Mouse (Mus musculus): ENCODE results near the gene Bub3.
A peak's percentile ranks its signal among the peaks of the same experiment; 100 is the strongest.

Bub3 gene

GRCm38 (mm10) chr7:131559986-131560696 is at the start of gene Bub3:
Gene Bub3 (plus strand): TSS chr7:131560222.
- DNase-seq (ENCODE audit: low spot score), result peak; percentile 84

GRCm38 (mm10) chr7:131539979-131540378 is 20.0 kb upstream of the Bub3 start:
- DNase-seq (ENCODE audit: low spot score), result peak; percentile 71

GRCm38 (mm10) chr7:131541184-131542114 is 18.6 kb upstream of the Bub3 start:
- DNase-seq (ENCODE audit: low spot score), result no peak

GRCm38 (mm10) chr7:131542115-131542871 is 17.7 kb upstream of the Bub3 start, which contains the start of gene Hmx3:
Gene Hmx3 (plus strand): TSS chr7:131542867.
- no peak for DNase-seq (ENCODE audit: low spot score)

- no peak for DNase-seq (ENCODE audit: low spot score)
Measured at GRCm38 (mm10) chr7:131542872-131543622, 17.0 kb upstream of the Bub3 start.

GRCm38 (mm10) chr7:131543623-131544481 is 16.2 kb upstream of the Bub3 start:
- DNase-seq (ENCODE audit: low spot score), result no peak

GRCm38 (mm10) chr7:131544871-131545270 is 15.2 kb upstream of the Bub3 start:
- DNase-seq (ENCODE audit: low spot score), result no peak

- no peak for DNase-seq (ENCODE audit: low spot score)
Measured at GRCm38 (mm10) chr7:131545701-131546385, 14.2 kb upstream of the Bub3 start.

- DNase-seq (ENCODE audit: low spot score), result no peak
Measured at GRCm38 (mm10) chr7:131546423-131546822, 13.6 kb upstream of the Bub3 start.

GRCm38 (mm10) chr7:131547481-131547880 is 12.5 kb upstream of the Bub3 start:
- no peak for DNase-seq (ENCODE audit: low spot score)

GRCm38 (mm10) chr7:131548473-131548872 is 11.5 kb upstream of the Bub3 start, which contains the start of gene Hmx2:
Gene Hmx2 (plus strand): TSS chr7:131548773.
- DNase-seq (ENCODE audit: low spot score), result no peak

- DNase-seq (ENCODE audit: low spot score), result no peak
Measured at GRCm38 (mm10) chr7:131551471-131551870, 8.6 kb upstream of the Bub3 start.

- DNase-seq (ENCODE audit: low spot score), result no peak
Measured at GRCm38 (mm10) chr7:131551931-131552741, 7.9 kb upstream of the Bub3 start.

GRCm38 (mm10) chr7:131552781-131553180 is 7.2 kb upstream of the Bub3 start:
- no peak for DNase-seq (ENCODE audit: low spot score)

- DNase-seq (ENCODE audit: low spot score), result no peak
Measured at GRCm38 (mm10) chr7:131553771-131554175, 6.2 kb upstream of the Bub3 start.

GRCm38 (mm10) chr7:131554341-131555180 is 5.5 kb upstream of the Bub3 start:
- no peak for DNase-seq (ENCODE audit: low spot score)

- DNase-seq (ENCODE audit: low spot score), result no peak
Measured at GRCm38 (mm10) chr7:131555301-131556081, 4.5 kb upstream of the Bub3 start.

All from layer of hippocampus, adult 9-10 months (tissue).